Mouse (Mus musculus) cerebellum, adult 11-12 months (tissue): ENCODE results near the gene Ccdc157.
"Not testable (repeated sequence)": the region's sequence is repeated elsewhere in the genome, so short reads cannot be mapped to it uniquely, and the experiment has no call there.

Source experiments
- DNase-seq: peaks from one replicate; pipeline ENCODE4 v3.0.0; 2022

Gene Ccdc157

GRCm38 (mm10) chr11:4182061-4182460, 22.0 kb upstream of the Ccdc157 start:
- no peak for DNase-seq

- DNase-seq: no peak
Observed at GRCm38 (mm10) chr11:4177716-4178115, 17.6 kb upstream of the Ccdc157 start.

- peak; percentile 45 for DNase-seq
Observed at GRCm38 (mm10) chr11:4174586-4174985, 14.5 kb upstream of the Ccdc157 start.

GRCm38 (mm10) chr11:4166467-4167090, 6.5 kb upstream of the Ccdc157 start:
- no peak for DNase-seq

- no peak for DNase-seq
Observed at GRCm38 (mm10) chr11:4164701-4165100, 4.6 kb upstream of the Ccdc157 start.

GRCm38 (mm10) chr11:4160758-4161480, 826 bp upstream of the Ccdc157 start:
- no peak for DNase-seq

GRCm38 (mm10) chr11:4158676-4159075, 1.4 kb downstream of the Ccdc157 start:
- no peak for DNase-seq

- DNase-seq: no peak
Observed at GRCm38 (mm10) chr11:4155641-4156040, 4.5 kb downstream of the Ccdc157 start.

GRCm38 (mm10) chr11:4153694-4154093, 6.4 kb downstream of the Ccdc157 start:
- DNase-seq: no peak

GRCm38 (mm10) chr11:4149886-4150285, 10.2 kb downstream of the Ccdc157 start:
- no peak for DNase-seq

GRCm38 (mm10) chr11:4148536-4149156, 11.4 kb downstream of the Ccdc157 start:
- no peak for DNase-seq

- DNase-seq: no peak
Observed at GRCm38 (mm10) chr11:4148120-4148519, 12.0 kb downstream of the Ccdc157 start.

- DNase-seq: no peak
Observed at GRCm38 (mm10) chr11:4147098-4147497, 13.0 kb downstream of the Ccdc157 start.

GRCm38 (mm10) chr11:4146381-4146780, 13.7 kb downstream of the Ccdc157 start:
- DNase-seq: no peak

GRCm38 (mm10) chr11:4143281-4144062, 16.6 kb downstream of the Ccdc157 start:
- no peak for DNase-seq

- no peak for DNase-seq
Observed at GRCm38 (mm10) chr11:4142352-4142751, 17.7 kb downstream of the Ccdc157 start.

GRCm38 (mm10) chr11:4141505-4141904, 18.6 kb downstream of the Ccdc157 start:
- DNase-seq: no peak

- no peak for DNase-seq
Observed at GRCm38 (mm10) chr11:4138964-4139363, 21.1 kb downstream of the Ccdc157 start.

GRCm38 (mm10) chr11:4134986-4135935, 24.8 kb downstream of the Ccdc157 start, which contains the start of gene Rnf215:
Gene Rnf215, plus strand, starts transcription at chr11:4135202.
- DNase-seq: peak; percentile 84

- no peak for DNase-seq
Observed at GRCm38 (mm10) chr11:4134400-4134799, 25.7 kb downstream of the Ccdc157 start.

GRCm38 (mm10) chr11:4133450-4133849, 26.6 kb downstream of the Ccdc157 start:
- DNase-seq: no peak

GRCm38 (mm10) chr11:4128461-4128860, 31.6 kb downstream of the Ccdc157 start:
- DNase-seq: not testable (repeated sequence)
